ENCODE assay signal across 16 mouse cellular contexts in the genomic region with DNA sequence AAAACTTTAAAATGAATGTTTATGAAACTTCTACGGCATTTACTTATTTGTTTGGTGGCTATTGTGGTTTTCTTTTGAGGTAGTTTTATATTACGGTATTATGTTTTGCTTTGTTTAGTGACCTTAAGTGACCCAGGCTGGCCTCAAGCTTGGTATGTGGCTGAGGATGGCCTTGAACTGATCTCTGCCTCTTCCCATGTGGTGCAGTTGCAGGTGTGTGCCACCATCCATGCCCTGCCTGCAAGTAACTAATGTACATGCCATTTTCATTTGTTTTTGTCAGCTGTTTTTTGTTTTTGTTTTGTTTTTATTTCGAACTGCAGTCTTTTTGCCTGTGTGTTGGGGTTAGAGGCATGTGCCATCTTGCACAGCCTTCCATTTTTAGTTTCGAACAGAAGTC.
"Had no signal": no experiment of that assay in that cellular context is flagged by ENCODE, and none has a peak within 500 bp of the region (broad histone marks: within the 10 kb centered on the region; RNA-seq: fewer than 3 reads in every experiment).

No protein-coding gene starts in this region.

- H3K4me3 ChIP-seq: neural tube, embryonic 13.5 days; neural tube, embryonic 15.5 days; stomach, embryonic 15.5 days had no signal

- H3K9me3 ChIP-seq: neural tube, embryonic 13.5 days; neural tube, embryonic 15.5 days; stomach, embryonic 15.5 days had no signal

- H3K9ac ChIP-seq: neural tube, embryonic 13.5 days; neural tube, embryonic 15.5 days; stomach, embryonic 15.5 days had no signal

- DNase-seq: retina, postnatal 1 day; right cerebral cortex, adult 18-20 months; right cerebral cortex, postnatal 14 days; right cerebral cortex, postnatal 25 days; right cerebral cortex, postnatal 4 days; spleen, adult 18-20 months; thymus, adult 18-20 months; thymus, adult 2 months; thymus, postnatal 14 days; thymus, postnatal 25 days; thymus, postnatal 36 days; thymus, postnatal 4 days had no signal

- H3K27ac ChIP-seq: neural tube, embryonic 13.5 days; neural tube, embryonic 15.5 days; stomach, embryonic 15.5 days; stomach, postnatal 0 days had no signal

- H3K27me3 ChIP-seq: neural tube, embryonic 13.5 days; neural tube, embryonic 15.5 days; stomach, embryonic 15.5 days had no signal

- H3K4me2 ChIP-seq: neural tube, embryonic 13.5 days; neural tube, embryonic 15.5 days; stomach, embryonic 15.5 days had no signal
